Comparison of ENCODE assay signal across 14 mouse cellular contexts in genomic region chr12:36216230-36216629, GRCm38 (mm10). TPM values are rescaled to one million over a fixed set of nuclear protein-coding genes. Genes with fewer than 3 reads are reported as not detected.
A peak's percentile ranks its signal among the peaks of the same experiment; 100 is the strongest.
DNase-seq lines count a peak whose midpoint lies in the region; ATAC-seq lines count a peak whose summit lies in the region.
"Had no signal": no experiment of that assay in that cellular context is flagged by ENCODE, and none has a peak within 500 bp of the region (broad histone marks: within the 10 kb centered on the region; RNA-seq: fewer than 3 reads in every experiment).

No protein-coding gene starts in this region.

- H3K36me3 ChIP-seq in hindbrain, embryonic 13.5 days, result no peaks in the 10 kb centered on the region
- H3K36me3 ChIP-seq in hindbrain, embryonic 16.5 days (ENCODE audit: control insufficient read depth, insufficient read depth, low read length), result no peaks in the 10 kb centered on the region
- H3K36me3 ChIP-seq in midbrain, embryonic 11.5 days (ENCODE audit: control insufficient read depth, insufficient read depth, low read length), result no peaks in the 10 kb centered on the region
- H3K36me3 ChIP-seq in midbrain, embryonic 10.5 days, result no peaks in the 10 kb centered on the region
- H3K36me3 ChIP-seq in stomach, embryonic 16.5 days (ENCODE audit: control insufficient read depth, insufficient read depth, low read length), result no peaks in the 10 kb centered on the region
- H3K36me3 ChIP-seq: liver, embryonic 13.5 days had no signal

- no peak overlapping the region for H3K9ac ChIP-seq in hindbrain, embryonic 13.5 days
- no peak overlapping the region for H3K9ac ChIP-seq in hindbrain, embryonic 16.5 days (ENCODE audit: low read depth, low read length)
- no peak overlapping the region for H3K9ac ChIP-seq in midbrain, embryonic 11.5 days (ENCODE audit: low read length)
- H3K9ac ChIP-seq in stomach, embryonic 16.5 days (ENCODE audit: low read length), result no peak overlapping the region
- H3K9ac ChIP-seq: forebrain, embryonic 13.5 days; liver, embryonic 13.5 days had no signal

- WGBS in hindbrain, embryonic 13.5 days, result 65% methylated on average over 4 of the region's 4 CpGs
- WGBS in hindbrain, embryonic 16.5 days, result 58% methylated on average over 4 of the region's 4 CpGs
- 72% methylated on average over 4 of the region's 4 CpGs for WGBS in midbrain, embryonic 11.5 days
- 79% methylated on average over 4 of the region's 4 CpGs for WGBS in midbrain, embryonic 10.5 days
- WGBS in stomach, embryonic 16.5 days, result 58% methylated on average over 4 of the region's 4 CpGs

- no peak overlapping the region for H3K4me3 ChIP-seq in hindbrain, embryonic 13.5 days
- H3K4me3 ChIP-seq in hindbrain, embryonic 16.5 days (ENCODE audit: low read length), result no peak overlapping the region
- H3K4me3 ChIP-seq in midbrain, embryonic 11.5 days (ENCODE audit: low read depth, low read length), result no peak overlapping the region
- no peak overlapping the region for H3K4me3 ChIP-seq in midbrain, embryonic 10.5 days
- H3K4me3 ChIP-seq in stomach, embryonic 16.5 days (replicated peaks; ENCODE audit: low read length), result no peak overlapping the region
- H3K4me3 ChIP-seq: forebrain, embryonic 13.5 days; liver, embryonic 13.5 days had no signal

- DNase-seq in midbrain, embryonic 11.5 days (ENCODE audit: low spot score, missing footprints), result no peak
- DNase-seq in midbrain, embryonic 10.5 days (ENCODE audit: low spot score), result no peak
- no peak for DNase-seq in retina, postnatal 1 day
- DNase-seq: cerebellum, adult 9-10 months; heart, postnatal 14 days; layer of hippocampus, adult 9-11 months; liver, embryonic 13.5 days; right cerebral cortex, postnatal 14 days had no signal

- no peak overlapping the region for H3K4me2 ChIP-seq in hindbrain, embryonic 13.5 days
- no peak overlapping the region for H3K4me2 ChIP-seq in hindbrain, embryonic 16.5 days (ENCODE audit: low read length)
- no peak overlapping the region for H3K4me2 ChIP-seq in midbrain, embryonic 11.5 days
- peak overlapping the region; percentile 43; the same call in 1 of the 2 replicates for H3K4me2 ChIP-seq in stomach, embryonic 16.5 days (ENCODE audit: low read depth, low read length)
- H3K4me2 ChIP-seq: forebrain, embryonic 13.5 days; liver, embryonic 13.5 days had no signal

- H3K9me3 ChIP-seq in hindbrain, embryonic 13.5 days, result no peaks in the 10 kb centered on the region
- H3K9me3 ChIP-seq in hindbrain, embryonic 16.5 days (ENCODE audit: control insufficient read depth, low read length), result no peaks in the 10 kb centered on the region
- H3K9me3 ChIP-seq in midbrain, embryonic 11.5 days (ENCODE audit: control insufficient read depth, low read length), result no peaks in the 10 kb centered on the region
- no peaks in the 10 kb centered on the region for H3K9me3 ChIP-seq in midbrain, embryonic 10.5 days (replicated peaks)
- no peaks in the 10 kb centered on the region for H3K9me3 ChIP-seq in stomach, embryonic 16.5 days (replicated peaks; ENCODE audit: control insufficient read depth, low read length)
- H3K9me3 ChIP-seq: forebrain, embryonic 13.5 days; liver, embryonic 13.5 days had no signal

- H3K27ac ChIP-seq in hindbrain, embryonic 13.5 days, result no peak overlapping the region
- H3K27ac ChIP-seq in hindbrain, embryonic 16.5 days (ENCODE audit: low read depth, low read length), result no peak overlapping the region
- H3K27ac ChIP-seq in midbrain, embryonic 11.5 days (ENCODE audit: low read depth, low read length), result no peak overlapping the region
- no peak overlapping the region for H3K27ac ChIP-seq in midbrain, embryonic 10.5 days (replicated peaks)
- no peak overlapping the region for H3K27ac ChIP-seq in stomach, embryonic 16.5 days (ENCODE audit: low read length)
- H3K27ac ChIP-seq: forebrain, embryonic 13.5 days; liver, embryonic 13.5 days had no signal

- H3K27me3 ChIP-seq in hindbrain, embryonic 13.5 days, result no peaks in the 10 kb centered on the region
- H3K27me3 ChIP-seq in hindbrain, embryonic 16.5 days (replicated peaks; ENCODE audit: control insufficient read depth, insufficient read depth, low read length), result no peaks in the 10 kb centered on the region
- H3K27me3 ChIP-seq in midbrain, embryonic 11.5 days (ENCODE audit: control insufficient read depth, insufficient read depth, low read length), result no peaks in the 10 kb centered on the region
- no peaks in the 10 kb centered on the region for H3K27me3 ChIP-seq in midbrain, embryonic 10.5 days (ENCODE audit: low read depth, poor library complexity, severe bottlenecking)
- H3K27me3 ChIP-seq in stomach, embryonic 16.5 days (ENCODE audit: control insufficient read depth, insufficient read depth, low read length), result no peaks in the 10 kb centered on the region
- H3K27me3 ChIP-seq: forebrain, embryonic 13.5 days; liver, embryonic 13.5 days had no signal

- 0 out of 2 replicates have a peak, but pooled peaks have one; percentile 22 for ATAC-seq in hindbrain, embryonic 13.5 days (ENCODE audit: low FRiP score)
- ATAC-seq in hindbrain, embryonic 16.5 days, result no peak
- peak; percentile 50; the same call in 1 of the 2 replicates for ATAC-seq in midbrain, embryonic 11.5 days (ENCODE audit: low FRiP score)
- peak; percentile 10 for ATAC-seq in inflammation-experienced regulatory T-cells, adult 6 months
- no peak for ATAC-seq in stomach, embryonic 16.5 days (ENCODE audit: insufficient read depth, low FRiP score)
- ATAC-seq: forebrain, embryonic 13.5 days had no signal

- peaks cover 8% of the 10 kb centered on the region; the same call in 1 of the 2 replicates for H3K4me1 ChIP-seq in hindbrain, embryonic 13.5 days (replicated peaks)
- no peaks in the 10 kb centered on the region for H3K4me1 ChIP-seq in hindbrain, embryonic 16.5 days (ENCODE audit: control insufficient read depth, insufficient read depth, low read depth, low read length)
- H3K4me1 ChIP-seq in midbrain, embryonic 11.5 days (ENCODE audit: control insufficient read depth, insufficient read depth, low read length), result no peaks in the 10 kb centered on the region
- H3K4me1 ChIP-seq in midbrain, embryonic 10.5 days, result no peaks in the 10 kb centered on the region
- no peaks in the 10 kb centered on the region for H3K4me1 ChIP-seq in stomach, embryonic 16.5 days (ENCODE audit: control insufficient read depth, insufficient read depth, low read length)
- H3K4me1 ChIP-seq: forebrain, embryonic 13.5 days; liver, embryonic 13.5 days had no signal

RNA-seq across cellular contexts. Expression of gene Lrrc72, which starts 37.0 kb away (rescaled TPM):
- not detected in 2 replicates for polyA plus RNA-seq in hindbrain, embryonic 13.5 days (2015; fragmentation: Nextera tagmentation; extraction: Ambion mirVana)
- not detected in 2 replicates for polyA plus RNA-seq in hindbrain, embryonic 16.5 days (2015; fragmentation: Nextera tagmentation; extraction: Ambion mirVana)
- not detected in 2 replicates for polyA plus RNA-seq in midbrain, embryonic 11.5 days (2014; fragmentation: Nextera tagmentation; extraction: Ambion mirVana)
- not detected in 2 replicates for polyA plus RNA-seq in midbrain, embryonic 10.5 days (2016; fragmentation: Nextera tagmentation; extraction: Ambion mirVana)
- under 1 TPM in 1 of 3 experiments, not detected in 2; 0.54 TPM for polyA plus RNA-seq in inflammation-experienced regulatory T-cells, adult 6 months (2017; shearing (Covaris generic))
- polyA plus RNA-seq in stomach, embryonic 16.5 days (2015; fragmentation: Nextera tagmentation; extraction: Ambion mirVana), result not detected in 2 replicates
- polyA plus RNA-seq: forebrain, embryonic 13.5 days; kidney, adult 2 months; liver, embryonic 13.5 days had no signal

RNA-seq across cellular contexts. Expression of gene Bzw2, which starts 58.4 kb away (rescaled TPM):
- polyA plus RNA-seq in hindbrain, embryonic 13.5 days (2015; fragmentation: Nextera tagmentation; extraction: Ambion mirVana), result 425 and 457 TPM in 2 replicates
- polyA plus RNA-seq in hindbrain, embryonic 16.5 days (2015; fragmentation: Nextera tagmentation; extraction: Ambion mirVana), result 330 and 343 TPM in 2 replicates
- polyA plus RNA-seq in midbrain, embryonic 11.5 days (2014; fragmentation: Nextera tagmentation; extraction: Ambion mirVana), result 292 and 312 TPM in 2 replicates
- polyA plus RNA-seq in midbrain, embryonic 10.5 days (2016; fragmentation: Nextera tagmentation; extraction: Ambion mirVana), result 244 and 258 TPM in 2 replicates
- 100 to 1,000 TPM; 133 to 204 (median 162) TPM for polyA plus RNA-seq in inflammation-experienced regulatory T-cells, adult 6 months (2017; shearing (Covaris generic))
- polyA plus RNA-seq in stomach, embryonic 16.5 days (2015; fragmentation: Nextera tagmentation; extraction: Ambion mirVana), result 175 and 181 TPM in 2 replicates

RNA-seq across cellular contexts. Expression of gene Ankmy2, which starts 59.3 kb away (rescaled TPM):
- polyA plus RNA-seq in hindbrain, embryonic 13.5 days (2015; fragmentation: Nextera tagmentation; extraction: Ambion mirVana), result 60.3 and 63.8 TPM in 2 replicates
- 78.6 and 81.0 TPM in 2 replicates for polyA plus RNA-seq in hindbrain, embryonic 16.5 days (2015; fragmentation: Nextera tagmentation; extraction: Ambion mirVana)
- polyA plus RNA-seq in midbrain, embryonic 11.5 days (2014; fragmentation: Nextera tagmentation; extraction: Ambion mirVana), result 30.9 and 33.8 TPM in 2 replicates
- polyA plus RNA-seq in midbrain, embryonic 10.5 days (2016; fragmentation: Nextera tagmentation; extraction: Ambion mirVana), result 21.1 and 22.0 TPM in 2 replicates
- 10 to 100 TPM; 37.6 to 51.3 (median 47.3) TPM for polyA plus RNA-seq in inflammation-experienced regulatory T-cells, adult 6 months (2017; shearing (Covaris generic))
- 40.8 and 44.3 TPM in 2 replicates for polyA plus RNA-seq in stomach, embryonic 16.5 days (2015; fragmentation: Nextera tagmentation; extraction: Ambion mirVana)

Comparison
In these comparisons a context has a peak if more than half of its experiments do, and no peak if none do; other contexts are left out.
1. ATAC-seq: peak in hindbrain, embryonic 13.5 days (single experiment), midbrain, embryonic 11.5 days (single experiment) and inflammation-experienced regulatory T-cells, adult 6 months (single experiment); none in hindbrain, embryonic 16.5 days (single experiment) and stomach, embryonic 16.5 days (single experiment).